Mouse (Mus musculus): ENCODE measurements around the gene Ssh1. TPM values are rescaled to one million over a fixed set of nuclear protein-coding genes. Genes with fewer than 3 reads are reported as not detected.

The Ssh1 gene
- polyA plus RNA-seq, 1 experiment, result 3.3 TPM

DNA sequence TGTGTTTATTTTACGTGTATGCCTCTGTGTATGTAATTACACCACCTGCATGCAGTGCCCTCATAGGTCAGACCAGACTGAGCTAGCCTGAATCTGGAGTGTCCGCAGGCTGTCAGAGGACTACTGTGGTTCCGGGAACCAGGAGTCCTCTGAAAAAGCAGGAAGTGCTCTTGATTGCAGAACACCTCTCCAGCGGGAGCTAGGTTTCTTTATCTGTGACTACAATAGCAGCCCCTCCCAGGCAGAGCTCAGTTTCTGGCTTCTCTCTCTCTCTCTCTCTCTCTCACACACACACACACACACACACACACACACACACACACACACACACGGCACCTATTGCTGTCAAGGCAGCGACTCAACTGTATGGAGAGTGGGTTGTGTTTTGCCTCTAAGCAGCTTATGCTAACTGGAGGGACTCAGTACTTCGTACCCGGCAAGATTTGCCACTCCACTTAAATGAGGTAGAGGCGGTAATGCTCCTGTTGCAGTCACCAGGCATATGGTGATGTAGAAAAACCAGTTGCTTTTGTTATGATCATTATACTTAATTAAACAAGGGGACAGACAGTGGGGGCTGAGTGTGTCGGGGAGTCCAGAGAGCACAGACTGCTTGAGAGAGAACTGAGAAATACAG is 83.5 kb downstream of the Ssh1 start:
- no peak overlapping the region for H3K4me3 ChIP-seq (replicated peaks)
- no peaks in the 10 kb centered on the region for H3K27me3 ChIP-seq (ENCODE audit: control insufficient read depth)
- H3K9me3 ChIP-seq (ENCODE audit: control insufficient read depth, low read length), result no peaks in the 10 kb centered on the region
- H3K36me3 ChIP-seq (ENCODE audit: control insufficient read depth), result no peaks in the 10 kb centered on the region
- TF ChIP-seq TAL1 (IDR thresholded peaks at IDR 0.05; ENCODE audit: low read length), result no peak
- no peak for TF ChIP-seq GATA1 (IDR thresholded peaks at IDR 0.05; ENCODE audit: low read length)
- peaks cover 51% of the 10 kb centered on the region for H3K4me1 ChIP-seq (ENCODE audit: control insufficient read depth)

DNA sequence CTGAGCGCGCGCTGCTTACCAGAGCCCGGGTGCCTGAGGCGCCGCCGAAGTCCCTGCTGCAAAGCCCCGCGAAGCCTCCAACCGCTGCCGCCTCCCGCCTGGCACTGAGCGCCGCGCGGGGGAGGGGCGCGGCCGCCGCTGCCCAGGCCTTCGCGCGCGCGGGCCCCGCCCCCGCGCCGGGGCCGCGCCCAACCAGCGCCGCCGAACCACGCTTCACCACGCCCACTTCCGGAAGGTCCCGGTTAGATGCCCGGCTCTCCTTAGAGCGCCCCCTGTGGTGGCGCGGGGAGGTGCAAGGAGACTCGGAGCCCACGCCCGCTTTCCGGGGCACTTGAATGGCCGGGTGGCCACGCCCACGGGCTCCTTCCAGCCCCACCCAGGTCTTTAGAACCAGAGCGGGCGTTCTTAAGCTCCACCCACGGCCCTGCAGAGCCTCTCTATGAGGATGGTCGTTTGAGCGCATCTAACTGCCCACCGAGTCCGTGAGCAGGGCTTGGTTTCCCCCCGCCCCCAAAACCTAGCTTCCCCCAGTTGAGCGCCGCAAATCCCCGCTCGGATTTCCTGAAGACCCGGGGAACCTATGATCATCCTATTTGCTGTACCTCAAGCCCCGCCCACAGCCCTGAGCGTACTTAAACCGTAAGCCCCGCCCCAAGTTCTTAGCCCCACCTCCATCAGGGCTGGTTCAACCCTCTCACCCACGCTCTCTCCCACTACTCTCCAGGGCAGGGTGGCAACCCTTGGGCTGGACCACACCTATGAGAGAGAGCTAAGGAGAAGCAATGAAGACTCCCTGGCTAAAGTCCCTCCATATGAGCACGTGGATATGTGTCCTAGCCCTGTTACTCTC is 84.9 kb downstream of the Ssh1 start, which contains the start of gene Coro1c:
Gene Coro1c, minus strand, starts transcription at position 167 of the 850 bp plus-strand sequence.
- peak within 1 kb of the TSS; percentile 86 for H3K4me3 ChIP-seq (replicated peaks)
- no peaks in the 10 kb centered on the region for H3K27me3 ChIP-seq (ENCODE audit: control insufficient read depth)
- H3K9me3 ChIP-seq (ENCODE audit: control insufficient read depth, low read length), result no peaks in the 10 kb centered on the region
- H3K36me3 ChIP-seq (ENCODE audit: control insufficient read depth), result no peaks in the 10 kb centered on the region
- TF ChIP-seq GATA1 (IDR thresholded peaks at IDR 0.05; ENCODE audit: low read length), result no peak
- TF ChIP-seq TAL1 (IDR thresholded peaks at IDR 0.05; ENCODE audit: low read length), result no peak
- peaks cover 58% of the 10 kb centered on the region for H3K4me1 ChIP-seq (ENCODE audit: control insufficient read depth)

DNA sequence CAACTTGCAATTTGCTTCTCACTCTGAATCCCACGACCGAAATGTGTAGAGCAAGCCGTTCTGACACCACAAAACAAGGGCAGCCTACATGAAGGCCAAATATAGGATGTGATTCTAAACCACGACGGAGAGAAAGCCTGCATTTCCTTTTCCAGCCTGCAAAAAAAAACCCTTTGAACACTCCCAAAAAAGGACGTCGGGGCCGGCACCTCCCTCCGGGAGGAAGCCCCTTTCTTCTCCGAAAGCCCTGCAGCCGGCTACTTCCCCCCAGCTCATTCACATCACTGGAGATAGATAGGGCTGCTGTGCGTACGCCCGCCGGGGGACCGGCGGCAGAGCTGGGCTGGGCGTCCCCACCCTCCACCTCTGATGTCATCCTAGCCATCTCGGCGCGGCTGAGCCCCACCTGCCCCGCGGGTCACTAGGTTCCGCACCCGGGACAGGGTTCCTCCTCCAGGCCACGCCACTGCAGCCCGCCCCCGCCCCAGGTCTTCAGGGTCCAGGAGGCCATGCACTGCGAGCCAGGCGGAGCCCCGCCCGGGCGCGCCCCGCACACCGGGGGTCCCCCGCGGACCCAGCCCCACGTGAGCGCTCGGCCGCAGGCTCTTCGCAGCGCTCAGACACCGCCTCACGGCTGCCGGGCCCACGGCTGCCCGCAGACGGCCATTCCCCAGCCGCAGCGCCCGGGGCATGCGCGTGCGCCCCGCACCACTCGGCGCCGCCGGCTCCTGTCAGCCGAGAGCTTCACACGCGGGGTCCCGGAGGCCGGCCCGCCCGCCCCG is 85.7 kb downstream of the Ssh1 start:
- Histone ChIP-seq H3K4me3 (replicated peaks) (peak overlapping the region; percentile 86), H3K4me1 (ENCODE audit: control insufficient read depth) (peaks cover 66% of the 10 kb centered on the region)
- no peak for TF ChIP-seq GATA1 (IDR thresholded peaks at IDR 0.05; ENCODE audit: low read length)
- TF ChIP-seq TAL1 (IDR thresholded peaks at IDR 0.05; ENCODE audit: low read length), result no peak

GRCm38 (mm10) chr5:113906958-113907735 is 86.5 kb downstream of the Ssh1 start:
- Histone ChIP-seq H3K4me3 (replicated peaks) (peak overlapping the region; percentile 86), H3K9me3 (ENCODE audit: control insufficient read depth, low read length) (no peaks in the 10 kb centered on the region), H3K27me3 (ENCODE audit: control insufficient read depth) (no peaks in the 10 kb centered on the region), H3K36me3 (ENCODE audit: control insufficient read depth) (no peaks in the 10 kb centered on the region), H3K4me1 (ENCODE audit: control insufficient read depth) (peaks cover 75% of the 10 kb centered on the region)
- TF ChIP-seq GATA1 (IDR thresholded peaks at IDR 0.05; ENCODE audit: low read length) (no peak), TAL1 (IDR thresholded peaks at IDR 0.05; ENCODE audit: low read length) (no peak)

More for the DNA sequence above, 85.7 kb downstream of the Ssh1 start:
- Histone ChIP-seq H3K9me3 (ENCODE audit: control insufficient read depth, low read length) (no peaks in the 10 kb centered on the region), H3K27me3 (ENCODE audit: control insufficient read depth) (no peaks in the 10 kb centered on the region), H3K36me3 (ENCODE audit: control insufficient read depth) (no peaks in the 10 kb centered on the region)

GRCm38 (mm10) chr5:113904987-113905386 is 88.7 kb downstream of the Ssh1 start:
- Histone ChIP-seq H3K4me1 (ENCODE audit: control insufficient read depth) (peaks cover 76% of the 10 kb centered on the region), H3K36me3 (ENCODE audit: control insufficient read depth) (no peaks in the 10 kb centered on the region), H3K9me3 (ENCODE audit: control insufficient read depth, low read length) (no peaks in the 10 kb centered on the region), H3K4me3 (replicated peaks) (no peak overlapping the region), H3K27me3 (ENCODE audit: control insufficient read depth) (no peaks in the 10 kb centered on the region)
- no peak for TF ChIP-seq GATA1 (IDR thresholded peaks at IDR 0.05; ENCODE audit: low read length)
- TF ChIP-seq TAL1 (IDR thresholded peaks at IDR 0.05; ENCODE audit: low read length), result no peak

DNA sequence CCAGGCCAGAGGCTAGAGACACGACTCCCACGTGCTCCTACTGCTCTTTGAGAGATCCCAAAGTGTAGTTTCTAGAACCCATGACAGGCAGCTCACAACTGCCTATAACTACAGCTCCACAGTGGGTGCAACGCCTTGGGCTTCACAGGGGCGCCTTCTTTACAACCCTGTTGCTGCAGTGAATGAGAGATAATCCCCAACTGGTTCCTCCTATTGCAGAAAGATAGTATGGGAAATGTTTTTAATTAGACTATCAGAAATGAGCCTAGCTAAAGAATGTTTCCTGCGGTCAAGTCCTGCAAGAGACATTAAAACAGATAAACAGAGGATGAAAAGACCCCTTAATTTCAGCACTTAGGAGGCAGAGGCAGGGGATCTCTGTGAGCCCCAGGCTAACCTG is 90.7 kb downstream of the Ssh1 start:
- H3K4me3 ChIP-seq (replicated peaks), result no peak overlapping the region
- peaks cover 65% of the 10 kb centered on the region for H3K4me1 ChIP-seq (ENCODE audit: control insufficient read depth)
- H3K27me3 ChIP-seq (ENCODE audit: control insufficient read depth), result no peaks in the 10 kb centered on the region
- no peak for TF ChIP-seq TAL1 (IDR thresholded peaks at IDR 0.05; ENCODE audit: low read length)
- no peak for TF ChIP-seq GATA1 (IDR thresholded peaks at IDR 0.05; ENCODE audit: low read length)
- no peaks in the 10 kb centered on the region for H3K36me3 ChIP-seq (ENCODE audit: control insufficient read depth)
- no peaks in the 10 kb centered on the region for H3K9me3 ChIP-seq (ENCODE audit: control insufficient read depth, low read length)

- no peaks in the 10 kb centered on the region for H3K9me3 ChIP-seq (ENCODE audit: control insufficient read depth, low read length)
- peaks cover 57% of the 10 kb centered on the region for H3K4me1 ChIP-seq (ENCODE audit: control insufficient read depth)
- H3K4me3 ChIP-seq (replicated peaks), result no peak overlapping the region
- H3K27me3 ChIP-seq (ENCODE audit: control insufficient read depth), result no peaks in the 10 kb centered on the region
- TF ChIP-seq TAL1 (IDR thresholded peaks at IDR 0.05; ENCODE audit: low read length) (no peak), GATA1 (IDR thresholded peaks at IDR 0.05; ENCODE audit: low read length) (no peak)
- no peaks in the 10 kb centered on the region for H3K36me3 ChIP-seq (ENCODE audit: control insufficient read depth)
Observed at GRCm38 (mm10) chr5:113902017-113902416, 91.7 kb downstream of the Ssh1 start.

GRCm38 (mm10) chr5:113901074-113901571 is 92.6 kb downstream of the Ssh1 start:
- Histone ChIP-seq H3K4me3 (replicated peaks) (no peak overlapping the region), H3K4me1 (ENCODE audit: control insufficient read depth) (peaks cover 48% of the 10 kb centered on the region), H3K36me3 (ENCODE audit: control insufficient read depth) (no peaks in the 10 kb centered on the region), H3K9me3 (ENCODE audit: control insufficient read depth, low read length) (no peaks in the 10 kb centered on the region), H3K27me3 (ENCODE audit: control insufficient read depth) (no peaks in the 10 kb centered on the region)
- TF ChIP-seq GATA1 (IDR thresholded peaks at IDR 0.05; ENCODE audit: low read length) (no peak), TAL1 (IDR thresholded peaks at IDR 0.05; ENCODE audit: low read length) (no peak)
